Mouse (Mus musculus): ENCODE data around the gene Dnase2a.
"Not testable (repeated sequence)": the region's sequence is repeated elsewhere in the genome, so short reads cannot be mapped to it uniquely, and the experiment has no call there.

Dnase2a gene

GRCm38 (mm10) chr8:84907493-84907892 is 867 bp upstream of the Dnase2a start:
- DNase-seq (ENCODE audit: low read depth, low spot score), result no peak

- DNase-seq (ENCODE audit: low read depth, low spot score), result not testable (repeated sequence)
Measured at GRCm38 (mm10) chr8:84907979-84908378, 381 bp upstream of the Dnase2a start.

- no peak for DNase-seq (ENCODE audit: low read depth, low spot score)
Measured at GRCm38 (mm10) chr8:84909162-84909767, 905 bp downstream of the Dnase2a start.

GRCm38 (mm10) chr8:84909949-84910348 is 1.6 kb downstream of the Dnase2a start:
- DNase-seq (ENCODE audit: low read depth, low spot score), result peak; percentile 49

GRCm38 (mm10) chr8:84910551-84910950 is 2.2 kb downstream of the Dnase2a start:
- no peak for DNase-seq (ENCODE audit: low read depth, low spot score)

- DNase-seq (ENCODE audit: low read depth, low spot score), result no peak
Measured at GRCm38 (mm10) chr8:84911854-84912253, 3.5 kb downstream of the Dnase2a start.

GRCm38 (mm10) chr8:84912391-84912790 is 4.0 kb downstream of the Dnase2a start:
- DNase-seq (ENCODE audit: low read depth, low spot score), result no peak

- DNase-seq (ENCODE audit: low read depth, low spot score), result peak; percentile 94
Measured at GRCm38 (mm10) chr8:84912895-84913501, 4.6 kb downstream of the Dnase2a start.

GRCm38 (mm10) chr8:84913502-84913900 is 5.1 kb downstream of the Dnase2a start:
- no peak for DNase-seq (ENCODE audit: low read depth, low spot score)

- peak; percentile 71 for DNase-seq (ENCODE audit: low read depth, low spot score)
Measured at GRCm38 (mm10) chr8:84913960-84914359, 5.6 kb downstream of the Dnase2a start.

- DNase-seq (ENCODE audit: low read depth, low spot score), result no peak
Measured at GRCm38 (mm10) chr8:84915269-84915668, 6.9 kb downstream of the Dnase2a start.

GRCm38 (mm10) chr8:84917781-84918180 is 9.4 kb downstream of the Dnase2a start:
- DNase-seq (ENCODE audit: low read depth, low spot score), result no peak

- no peak for DNase-seq (ENCODE audit: low read depth, low spot score)
Measured at GRCm38 (mm10) chr8:84918646-84919045, 10.3 kb downstream of the Dnase2a start.

GRCm38 (mm10) chr8:84921596-84921995 is 13.2 kb downstream of the Dnase2a start:
- no peak for DNase-seq (ENCODE audit: low read depth, low spot score)

- no peak for DNase-seq (ENCODE audit: low read depth, low spot score)
Measured at GRCm38 (mm10) chr8:84925557-84925956, 17.2 kb downstream of the Dnase2a start.

- no peak for DNase-seq (ENCODE audit: low read depth, low spot score)
Measured at GRCm38 (mm10) chr8:84927513-84927912, 19.2 kb downstream of the Dnase2a start.

- peak; percentile 68 for DNase-seq (ENCODE audit: low read depth, low spot score)
Measured at GRCm38 (mm10) chr8:84928456-84929306, 20.3 kb downstream of the Dnase2a start.

GRCm38 (mm10) chr8:84930582-84930981 is 22.2 kb downstream of the Dnase2a start:
- DNase-seq (ENCODE audit: low read depth, low spot score), result no peak

- DNase-seq (ENCODE audit: low read depth, low spot score), result no peak
Measured at GRCm38 (mm10) chr8:84933767-84934559, 25.6 kb downstream of the Dnase2a start.

GRCm38 (mm10) chr8:84934860-84935259 is 26.5 kb downstream of the Dnase2a start:
- DNase-seq (ENCODE audit: low read depth, low spot score), result peak; percentile 36

- no peak for DNase-seq (ENCODE audit: low read depth, low spot score)
Measured at GRCm38 (mm10) chr8:84935489-84935888, 27.1 kb downstream of the Dnase2a start.
